Mouse (Mus musculus) spleen, adult 2 months (tissue): ENCODE measurements at regions not wholly inside any gene's neighbourhood (a gene's known extent, or its start where the extent isn't known, plus 50 kb on each side); places are given as distances from the start of the nearest gene placed in this dataset.

Source experiments
- CTCF ChIP-seq: fragments of 200-500 bp; IDR thresholded peaks from 2 replicates; pipeline ENCODE4 v1.5.1; 2011; ENCODE audit warnings: mild to moderate bottlenecking, inconsistent platforms; ENCODE audit not compliant: insufficient read depth, insufficient read length, insufficient replicate concordance; ENCODE audit errors: extremely low read depth
- POLR2A ChIP-seq: fragments of 200-500 bp; IDR thresholded peaks from 2 replicates; pipeline ENCODE4 v1.6.1; 2011; ENCODE audit warnings: low read depth, low read length, inconsistent platforms

DNA sequence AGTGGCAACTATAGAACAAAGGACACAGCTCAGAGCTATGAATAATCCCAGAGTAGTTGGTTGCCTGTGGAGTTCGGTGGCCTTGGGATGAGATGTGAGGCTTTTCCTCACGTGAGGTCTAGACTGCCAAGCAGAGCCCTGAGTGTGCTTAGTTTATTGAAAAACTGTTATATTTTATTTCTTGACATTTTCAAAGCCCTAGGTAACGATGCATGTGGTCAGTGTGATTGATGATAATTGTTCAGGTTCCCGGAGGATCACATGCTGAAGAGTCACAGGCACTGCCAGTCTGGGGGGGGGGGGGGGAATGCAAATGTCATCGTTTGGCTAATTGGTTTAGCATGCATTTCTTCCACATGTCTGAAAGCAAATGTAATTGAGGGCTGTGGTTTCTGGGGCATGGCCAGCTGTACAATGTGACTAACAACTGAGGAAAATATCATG lies 488.1 kb upstream of the Marcks start:
- TF ChIP-seq CTCF (no peak), POLR2A (no peak)
